Mouse (Mus musculus): ENCODE data around the gene Adh6a.

Adh6a gene

GRCm38 (mm10) chr3:138312965-138313364 lies at the start of gene Adh6a:
TSS of gene Adh6a (plus strand) at chr3:138313286.
- DNase-seq: no peak

- no peak for DNase-seq
These were observed 48.4 kb upstream of the Adh6a start for GRCm38 (mm10) chr3:138264648-138265047.

- no peak for DNase-seq
These were observed 42.6 kb upstream of the Adh6a start for GRCm38 (mm10) chr3:138270507-138270906.

GRCm38 (mm10) chr3:138271297-138271696 lies 41.8 kb upstream of the Adh6a start:
- DNase-seq: no peak

- no peak for DNase-seq
These were observed 40.0 kb upstream of the Adh6a start for GRCm38 (mm10) chr3:138273080-138273479.

GRCm38 (mm10) chr3:138275100-138275499 lies 38.0 kb upstream of the Adh6a start:
- DNase-seq: no peak

GRCm38 (mm10) chr3:138282556-138282955 lies 30.5 kb upstream of the Adh6a start:
- DNase-seq: no peak

GRCm38 (mm10) chr3:138283831-138284230 lies 29.3 kb upstream of the Adh6a start:
- no peak for DNase-seq

GRCm38 (mm10) chr3:138285986-138286385 lies 27.1 kb upstream of the Adh6a start:
- no peak for DNase-seq

GRCm38 (mm10) chr3:138287686-138288085 lies 25.4 kb upstream of the Adh6a start:
- DNase-seq: no peak

GRCm38 (mm10) chr3:138290672-138291071 lies 22.4 kb upstream of the Adh6a start:
- DNase-seq: no peak

GRCm38 (mm10) chr3:138291529-138292117 lies 21.5 kb upstream of the Adh6a start:
- DNase-seq: no peak

- DNase-seq: no peak
These were observed 19.7 kb upstream of the Adh6a start for GRCm38 (mm10) chr3:138293298-138293895.

- DNase-seq: no peak
These were observed 13.0 kb upstream of the Adh6a start for GRCm38 (mm10) chr3:138300130-138300529.

GRCm38 (mm10) chr3:138302676-138303075 lies 10.4 kb upstream of the Adh6a start:
- DNase-seq: no peak

- no peak for DNase-seq
These were observed 9.2 kb upstream of the Adh6a start for GRCm38 (mm10) chr3:138303771-138304488.

- no peak for DNase-seq
These were observed 8.6 kb upstream of the Adh6a start for GRCm38 (mm10) chr3:138304489-138304871.

GRCm38 (mm10) chr3:138305486-138306289 lies 7.4 kb upstream of the Adh6a start:
- no peak for DNase-seq

- no peak for DNase-seq
These were observed 6.8 kb upstream of the Adh6a start for GRCm38 (mm10) chr3:138306290-138306683.

- no peak for DNase-seq
These were observed 3.2 kb upstream of the Adh6a start for GRCm38 (mm10) chr3:138309910-138310309.

GRCm38 (mm10) chr3:138311015-138311414 lies 2.1 kb upstream of the Adh6a start:
- peak; percentile 26 for DNase-seq

GRCm38 (mm10) chr3:138316908-138317472 lies 3.9 kb downstream of the Adh6a start:
- DNase-seq: no peak

GRCm38 (mm10) chr3:138325001-138325400 lies 11.9 kb downstream of the Adh6a start:
- no peak for DNase-seq

Data from kidney, postnatal 10 days (tissue).